Mouse (Mus musculus) activated CD4-positive, CD25-positive, alpha-beta regulatory T cell (primary cell): Measurements from ENCODE around the gene 1700020D05Rik. TPM values are rescaled to one million over a fixed set of nuclear protein-coding genes. Genes with fewer than 3 reads are reported as not detected.

Source experiments
- polyA plus RNA-seq, 2 experiments: library from polyadenylated mRNA; unstranded; fragments of 100-300 nt; shearing (Covaris generic); gene quantifications; one replicate each; pipeline ENCODE4 v1.2.1; 2017

1700020D05Rik gene
- under 1 TPM in 1 of 2 experiments, not detected in 1; 0.22 TPM for polyA plus RNA-seq

GRCm38 (mm10) chr19:5503687-5504086 lies at the start of gene 1700020D05Rik:
Gene 1700020D05Rik, minus strand, starts transcription at chr19:5503787.

GRCm38 (mm10) chr19:5510031-5511026 lies 6.7 kb upstream of the 1700020D05Rik start, which contains the start of gene Snx32:
Gene Snx32, minus strand, starts transcription at chr19:5510538.

GRCm38 (mm10) chr19:5490313-5490897 lies 13.2 kb downstream of the 1700020D05Rik start, which contains the start of gene Cfl1:
Gene Cfl1, plus strand, starts transcription at chr19:5490455.

GRCm38 (mm10) chr19:5487768-5488550 lies 15.6 kb downstream of the 1700020D05Rik start, which contains the start of gene Mus81:
Gene Mus81, minus strand, starts transcription at chr19:5488402.

GRCm38 (mm10) chr19:5473720-5474119 lies 29.9 kb downstream of the 1700020D05Rik start, which contains the start of gene Efemp2:
Gene Efemp2, plus strand, starts transcription at chr19:5473954.

GRCm38 (mm10) chr19:5468374-5468773 lies 35.2 kb downstream of the 1700020D05Rik start, which contains the start of gene Ctsw:
Gene Ctsw, minus strand, starts transcription at chr19:5468507.

GRCm38 (mm10) chr19:5460465-5460911 lies 43.1 kb downstream of the 1700020D05Rik start, which contains the start of gene Fibp:
Gene Fibp, plus strand, starts transcription at chr19:5460615.

GRCm38 (mm10) chr19:5457746-5458442 lies 45.7 kb downstream of the 1700020D05Rik start, which contains the start of gene Ccdc85b:
Gene Ccdc85b, minus strand, starts transcription at chr19:5457894.

Other genes starting within 250 kb of the 1700020D05Rik start
- gene Pacs1, start 230.7 kb downstream of the 1700020D05Rik start, polyA plus RNA-seq = 100 to 1,000 TPM in 1 of 2 experiments, 10 to 100 TPM in 1; 73.5 to 129 TPM
- gene Sf3b2, start 208.3 kb downstream of the 1700020D05Rik start, polyA plus RNA-seq = 100 to 1,000 TPM; 293 to 325 TPM
- gene Gal3st3, start 205.5 kb downstream of the 1700020D05Rik start, polyA plus RNA-seq = under 1 TPM; 0.10 to 0.39 TPM
- under 1 TPM in 1 of 2 experiments, not detected in 1; 0.07 TPM for gene Catsper1, start 168.0 kb downstream of the 1700020D05Rik start, polyA plus RNA-seq
- gene Cst6, start 154.2 kb downstream of the 1700020D05Rik start, polyA plus RNA-seq = 1 to 10 TPM; 3.0 to 5.4 TPM
- gene Eif1ad, start 137.0 kb downstream of the 1700020D05Rik start, polyA plus RNA-seq = 10 to 100 TPM; 51.1 to 61.3 TPM
- gene Banf1, start 136.6 kb downstream of the 1700020D05Rik start, polyA plus RNA-seq = 100 to 1,000 TPM; 260 to 336 TPM
- 100 to 1,000 TPM; 177 to 178 TPM for gene Sart1, start 115.1 kb downstream of the 1700020D05Rik start, polyA plus RNA-seq
- 1 to 10 TPM in 1 of 2 experiments, under 1 TPM in 1; 0.94 to 1.5 TPM for gene Tsga10ip, start 101.3 kb downstream of the 1700020D05Rik start, polyA plus RNA-seq
- gene Drap1, start 78.8 kb downstream of the 1700020D05Rik start, polyA plus RNA-seq = 100 to 1,000 TPM; 175 to 253 TPM
- 10 to 100 TPM; 35.9 to 38.9 TPM for gene AI837181, start 78.6 kb downstream of the 1700020D05Rik start, polyA plus RNA-seq
- under 1 TPM in 1 of 2 experiments, not detected in 1; 0.10 TPM for gene Fosl1, start 56.2 kb downstream of the 1700020D05Rik start, polyA plus RNA-seq
- gene Ccdc85b, start 45.9 kb downstream of the 1700020D05Rik start, polyA plus RNA-seq = 10 to 100 TPM; 10.6 to 11.9 TPM
- 100 to 1,000 TPM; 135 to 140 TPM for gene Fibp, start 43.2 kb downstream of the 1700020D05Rik start, polyA plus RNA-seq
- gene Ctsw, start 35.3 kb downstream of the 1700020D05Rik start, polyA plus RNA-seq = 100 to 1,000 TPM; 166 to 186 TPM
- gene Efemp2, start 29.8 kb downstream of the 1700020D05Rik start, polyA plus RNA-seq = 1 to 10 TPM; 1.6 to 3.1 TPM
- gene Mus81, start 15.4 kb downstream of the 1700020D05Rik start, polyA plus RNA-seq = 10 to 100 TPM; 56.5 to 60.6 TPM
- gene Cfl1, start 13.3 kb downstream of the 1700020D05Rik start, polyA plus RNA-seq = 1,000 to 10,000 TPM; 4,073 to 4,463 TPM
- 10 to 100 TPM; 10.7 to 22.0 TPM for gene Snx32, start 6.8 kb upstream of the 1700020D05Rik start, polyA plus RNA-seq
- gene Ovol1, start 56.9 kb upstream of the 1700020D05Rik start, polyA plus RNA-seq = under 1 TPM in 1 of 2 experiments, not detected in 1; 0.57 TPM
- gene Ap5b1, start 64.2 kb upstream of the 1700020D05Rik start, polyA plus RNA-seq = 10 to 100 TPM; 11.7 to 22.5 TPM
- 100 to 1,000 TPM; 104 to 115 TPM for gene Rnaseh2c, start 98.1 kb upstream of the 1700020D05Rik start, polyA plus RNA-seq
- 10 to 100 TPM; 37.2 to 37.4 TPM for gene Kat5, start 106.5 kb upstream of the 1700020D05Rik start, polyA plus RNA-seq
- 100 to 1,000 TPM; 137 to 140 TPM for gene Rela, start 133.7 kb upstream of the 1700020D05Rik start, polyA plus RNA-seq
- gene Sipa1, start 159.9 kb upstream of the 1700020D05Rik start, polyA plus RNA-seq = 100 to 1,000 TPM; 121 to 239 TPM
- gene Map3k11, start 185.0 kb upstream of the 1700020D05Rik start, polyA plus RNA-seq = 10 to 100 TPM; 47.3 to 58.7 TPM
- 10 to 100 TPM; 27.6 to 46.4 TPM for gene Pcnx3, start 185.1 kb upstream of the 1700020D05Rik start, polyA plus RNA-seq
- 1 to 10 TPM; 2.7 to 4.0 TPM for gene Kcnk7, start 200.6 kb upstream of the 1700020D05Rik start, polyA plus RNA-seq
- 10 to 100 TPM; 35.7 to 68.1 TPM for gene Ehbp1l1, start 222.5 kb upstream of the 1700020D05Rik start, polyA plus RNA-seq
- 100 to 1,000 TPM; 101 to 122 TPM for gene Fam89b, start 225.9 kb upstream of the 1700020D05Rik start, polyA plus RNA-seq
- gene Ltbp3, start 237.1 kb upstream of the 1700020D05Rik start, polyA plus RNA-seq = under 1 TPM; 0.74 to 0.98 TPM